Mouse (Mus musculus): ENCODE data around the gene Caap1.

Gene Caap1

DNA sequence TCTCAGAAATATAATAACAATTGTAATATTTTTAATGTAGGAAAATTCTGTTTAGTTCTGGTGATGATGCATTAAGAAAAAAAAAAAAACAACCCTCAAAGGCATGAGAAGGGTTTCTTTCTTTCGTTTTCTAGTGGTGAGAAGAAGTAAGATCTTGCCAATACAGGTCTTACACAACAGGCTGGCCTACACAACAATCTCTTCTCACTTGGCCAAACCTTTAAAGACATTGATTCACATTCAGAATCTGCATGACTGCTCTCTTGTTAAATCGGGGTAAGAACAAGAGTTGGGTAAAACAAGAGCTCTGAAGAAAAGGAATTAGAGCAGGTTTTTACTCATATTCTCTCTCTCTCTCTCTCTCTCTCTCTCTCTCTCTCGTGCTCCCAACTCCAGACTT is 41.2 kb downstream of the Caap1 start:
- no peak for DNase-seq (ENCODE audit: low read depth, low spot score)

DNA sequence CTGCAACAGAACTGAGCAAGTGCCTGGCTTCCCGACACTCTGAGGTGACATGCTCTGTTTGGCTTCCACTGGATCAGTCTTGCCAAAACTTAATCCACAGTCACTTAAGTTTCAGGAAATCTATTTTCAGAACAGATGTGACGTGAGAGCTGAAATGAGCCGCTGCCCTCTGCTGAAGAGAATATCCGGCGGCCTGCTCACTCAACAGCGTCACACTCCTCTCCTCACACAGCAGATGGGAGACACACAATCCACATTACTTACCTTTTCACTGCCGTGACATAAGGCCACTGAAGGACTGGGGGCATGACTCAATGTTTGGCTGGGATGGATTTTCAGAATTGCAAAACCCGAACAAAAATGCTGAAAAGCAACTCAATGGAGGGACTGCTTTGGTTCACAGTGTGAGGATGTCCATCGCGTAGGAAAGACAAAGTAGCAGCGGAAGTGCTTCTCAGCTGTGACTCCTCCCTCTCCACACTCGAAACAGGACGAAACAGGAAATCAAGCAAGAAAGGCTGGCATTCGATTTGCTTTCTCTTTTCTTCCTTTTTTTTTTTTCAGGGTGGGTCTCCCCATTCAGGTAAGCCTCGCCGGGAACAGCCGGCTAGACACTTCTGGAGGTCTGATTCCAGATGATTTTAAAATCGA is 79.7 kb downstream of the Caap1 start:
- DNase-seq (ENCODE audit: low read depth, low spot score) = peak; percentile 53

DNA sequence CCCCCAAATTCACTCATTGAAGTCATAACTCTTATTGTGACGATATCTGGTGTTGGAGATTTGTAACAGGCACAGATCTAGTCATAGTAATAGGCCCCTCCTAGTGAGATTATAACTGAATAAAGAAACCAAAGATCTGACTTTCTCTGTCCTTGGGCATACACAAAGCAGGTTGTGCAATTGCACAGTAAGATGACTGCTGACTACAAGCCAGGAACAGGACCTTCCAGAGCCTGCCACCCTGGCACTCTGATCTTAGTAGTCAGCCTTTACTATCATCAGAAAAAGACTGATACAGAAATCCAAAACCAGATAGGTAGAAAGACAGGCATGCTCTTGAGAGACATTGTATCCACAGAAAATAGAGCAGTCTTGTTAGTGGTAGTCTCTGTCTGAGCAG is 83.3 kb downstream of the Caap1 start:
- no peak for DNase-seq (ENCODE audit: low read depth, low spot score)

DNA sequence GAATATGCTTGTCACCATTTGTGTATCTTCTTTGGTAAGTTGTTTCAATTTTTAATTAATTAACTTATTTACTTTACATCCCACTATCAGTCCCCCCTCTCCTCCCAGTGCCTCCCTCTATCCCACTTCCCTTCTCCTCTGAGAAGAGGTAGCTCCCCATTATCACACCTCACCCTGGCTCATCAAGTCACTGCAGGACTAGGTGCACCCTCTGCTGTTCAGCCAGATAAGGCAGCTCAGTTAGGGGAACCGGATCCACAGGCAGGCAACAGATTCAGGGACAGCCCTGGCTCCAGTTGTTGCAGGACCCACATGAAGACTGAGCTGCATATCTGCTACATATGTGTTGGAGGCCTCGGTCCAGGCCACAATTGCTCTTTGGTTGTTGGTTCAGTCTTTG is 97.2 kb downstream of the Caap1 start:
- DNase-seq (ENCODE audit: low read depth, low spot score) = no peak

DNA sequence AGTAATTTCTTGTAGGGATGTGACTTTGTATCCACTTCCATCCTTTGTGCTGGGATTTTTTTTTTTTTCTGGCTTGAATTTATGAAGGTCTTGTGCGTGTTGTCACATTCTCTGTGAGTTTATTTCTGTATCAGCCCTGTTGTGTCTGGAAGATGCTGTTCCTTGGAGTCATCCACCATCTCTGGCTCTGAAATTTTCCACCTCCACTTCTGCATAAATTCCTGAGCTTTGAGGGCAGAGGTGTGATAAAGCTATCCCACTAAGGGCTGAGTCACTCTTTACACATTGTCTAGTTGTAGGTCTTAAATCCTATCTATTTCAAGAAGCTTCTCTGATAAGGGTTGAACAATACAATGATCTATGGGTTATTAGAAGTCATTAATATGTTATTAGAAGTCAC is 101.7 kb downstream of the Caap1 start:
- DNase-seq (ENCODE audit: low read depth, low spot score) = no peak
